Mouse (Mus musculus): ENCODE measurements around the gene Scn2b.

Gene Scn2b

GRCm38 (mm10) chr9:45117741-45118431 is at the start of gene Scn2b:
Gene Scn2b (plus strand): TSS chr9:45117782.
- no peak for DNase-seq (ENCODE audit: low read depth, low spot score)

- no peak for DNase-seq (ENCODE audit: low read depth, low spot score)
Measured at GRCm38 (mm10) chr9:45071800-45072199, 45.8 kb upstream of the Scn2b start.

GRCm38 (mm10) chr9:45077859-45078258 is 39.7 kb upstream of the Scn2b start:
- no peak for DNase-seq (ENCODE audit: low read depth, low spot score)

GRCm38 (mm10) chr9:45079011-45079410 is 38.6 kb upstream of the Scn2b start, which contains the start of gene Jaml:
Gene Jaml (plus strand): TSS chr9:45079183.
- DNase-seq (ENCODE audit: low read depth, low spot score): no peak

- no peak for DNase-seq (ENCODE audit: low read depth, low spot score)
Measured at GRCm38 (mm10) chr9:45083132-45083531, 34.5 kb upstream of the Scn2b start.

- no peak for DNase-seq (ENCODE audit: low read depth, low spot score)
Measured at GRCm38 (mm10) chr9:45084556-45084955, 33.0 kb upstream of the Scn2b start.

GRCm38 (mm10) chr9:45085741-45086690 is 31.6 kb upstream of the Scn2b start:
- DNase-seq (ENCODE audit: low read depth, low spot score): no peak

- DNase-seq (ENCODE audit: low read depth, low spot score): peak; percentile 10
Measured at GRCm38 (mm10) chr9:45088040-45088439, 29.5 kb upstream of the Scn2b start.

- DNase-seq (ENCODE audit: low read depth, low spot score): no peak
Measured at GRCm38 (mm10) chr9:45090811-45091210, 26.8 kb upstream of the Scn2b start.

- DNase-seq (ENCODE audit: low read depth, low spot score): no peak
Measured at GRCm38 (mm10) chr9:45092641-45093040, 24.9 kb upstream of the Scn2b start.

GRCm38 (mm10) chr9:45095149-45095937 is 22.2 kb upstream of the Scn2b start:
- no peak for DNase-seq (ENCODE audit: low read depth, low spot score)

GRCm38 (mm10) chr9:45097877-45098276 is 19.7 kb upstream of the Scn2b start:
- no peak for DNase-seq (ENCODE audit: low read depth, low spot score)

- no peak for DNase-seq (ENCODE audit: low read depth, low spot score)
Measured at GRCm38 (mm10) chr9:45098426-45098825, 19.2 kb upstream of the Scn2b start.

GRCm38 (mm10) chr9:45102528-45102927 is 15.1 kb upstream of the Scn2b start:
- no peak for DNase-seq (ENCODE audit: low read depth, low spot score)

- DNase-seq (ENCODE audit: low read depth, low spot score): no peak
Measured at GRCm38 (mm10) chr9:45103211-45103979, 14.2 kb upstream of the Scn2b start.

- DNase-seq (ENCODE audit: low read depth, low spot score): no peak
Measured at GRCm38 (mm10) chr9:45105596-45106374, 11.8 kb upstream of the Scn2b start.

- DNase-seq (ENCODE audit: low read depth, low spot score): no peak
Measured at GRCm38 (mm10) chr9:45115706-45116105, 1.9 kb upstream of the Scn2b start.

GRCm38 (mm10) chr9:45116819-45117218 is 763 bp upstream of the Scn2b start:
- DNase-seq (ENCODE audit: low read depth, low spot score): no peak

GRCm38 (mm10) chr9:45118552-45118951 is 970 bp downstream of the Scn2b start:
- no peak for DNase-seq (ENCODE audit: low read depth, low spot score)

GRCm38 (mm10) chr9:45119316-45119953 is 1.9 kb downstream of the Scn2b start:
- no peak for DNase-seq (ENCODE audit: low read depth, low spot score)
